Mouse (Mus musculus) cerebellum, adult 2 months (tissue): ENCODE results near the gene Lrrc20. TPM values are rescaled to one million over a fixed set of nuclear protein-coding genes. Genes with fewer than 3 reads are reported as not detected.

Experiments used
- DNase-seq, 2 experiments: peaks; one replicate each; pipeline ENCODE4 v3.0.0; 2021
- H3K27ac ChIP-seq: fragments of 200-500 bp; 2 replicates; pipeline ENCODE4 v1.5.1; 2012; ENCODE audit warnings: low read length, control low read depth, inconsistent platforms; ENCODE audit not compliant: insufficient read depth
- H3K27me3 ChIP-seq: fragments of 200-500 bp; 2 replicates; pipeline ENCODE4 v1.6.1; 2012; ENCODE audit warnings: inconsistent platforms, mild to moderate bottlenecking, low read length, moderate library complexity; ENCODE audit not compliant: control insufficient read depth, insufficient read depth
- H3K4me1 ChIP-seq: fragments of 200-500 bp; 2 replicates; pipeline ENCODE4 v1.6.1; 2011; ENCODE audit warnings: low read length; ENCODE audit not compliant: control insufficient read depth, insufficient read depth
- H3K4me3 ChIP-seq: fragments of 200-500 bp; replicated peaks from 2 replicates; pipeline ENCODE3; 2011; ENCODE audit warnings: mild to moderate bottlenecking, low read depth, low read length, control low read depth; ENCODE audit not compliant: insufficient read depth
- CTCF ChIP-seq: fragments of 200-500 bp; IDR thresholded peaks from 2 replicates; pipeline ENCODE4 v1.5.1; 2011; ENCODE audit warnings: low read depth, mild to moderate bottlenecking, control low read depth, low read length, moderate library complexity, borderline replicate concordance; ENCODE audit not compliant: insufficient read depth
- POLR2A ChIP-seq: fragments of 200-500 bp; IDR thresholded peaks from 2 replicates; pipeline ENCODE4 v1.6.1; 2011; ENCODE audit warnings: low read length, control low read depth, borderline replicate concordance; ENCODE audit not compliant: insufficient read depth
- WGBS: fragments of 180-500 bp; shearing (Covaris S2); methylation state at CpG from one replicate; pipeline ENCODE4 v1.1.7; 2018; 5-methylcytosine and 5-hydroxymethylcytosine counted together
- polyA plus RNA-seq: library from polyadenylated mRNA; depleted of rRNA; stranded (reverse); fragments of >200 nt; gene quantifications from 2 replicates; pipeline ENCODE4 v1.2.3, GENCODE M21; 2012

Gene Lrrc20
- polyA plus RNA-seq, 1 experiment: 20.9 TPM

DNA sequence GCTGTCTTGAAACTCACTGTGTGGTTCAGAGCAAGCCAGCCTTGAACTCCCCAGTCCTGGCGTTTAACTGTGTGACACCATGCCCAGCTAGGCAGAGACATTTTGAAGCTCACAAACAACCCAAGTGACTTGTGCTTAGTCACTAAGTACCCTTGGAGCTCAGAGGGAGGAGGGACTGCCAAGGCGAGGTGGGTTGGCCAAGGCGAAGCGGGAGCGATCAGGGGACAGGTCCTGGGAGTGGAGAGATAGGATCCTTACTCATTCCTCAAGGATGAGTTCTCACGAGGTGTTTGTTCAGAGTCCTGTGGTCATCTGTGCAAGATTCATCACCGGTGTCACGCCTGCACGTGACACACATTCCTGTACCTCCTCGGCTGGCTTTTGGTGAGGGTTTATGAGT lies 3.9 kb downstream of the Lrrc20 start:
- 92% methylated on average over 10 of the region's 10 CpGs for WGBS
- Histone ChIP-seq H3K4me3 (no peak overlapping the region), H3K27ac (no peak overlapping the region), H3K4me1 (no peaks in the 10 kb centered on the region; the same call in 1 of the 2 replicates), H3K27me3 (no peaks in the 10 kb centered on the region)
- TF ChIP-seq POLR2A (no peak), CTCF (no peak)
- no peak for DNase-seq

DNA sequence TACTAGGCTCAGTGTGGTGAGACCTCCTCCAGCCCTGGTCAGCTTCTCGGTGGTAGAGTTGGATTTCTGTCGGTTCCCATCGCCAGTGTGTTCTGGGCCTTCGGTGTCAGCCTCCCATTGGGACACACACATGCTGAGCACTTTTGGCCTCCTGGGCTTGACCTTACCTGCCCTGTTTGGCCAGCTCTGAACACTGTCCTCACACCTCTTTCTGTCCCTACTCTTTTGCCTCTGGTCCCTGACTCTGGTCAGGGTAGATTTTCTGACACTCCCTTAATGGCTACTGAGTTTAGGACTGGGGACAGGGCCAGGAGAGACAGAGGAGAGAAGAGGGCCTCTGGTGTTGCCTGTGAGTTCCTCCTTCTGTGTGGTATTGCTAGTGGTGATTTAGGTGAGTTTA lies 4.3 kb downstream of the Lrrc20 start:
- WGBS: 86% methylated on average over 4 of the region's 4 CpGs
- no peak for DNase-seq
- Histone ChIP-seq H3K27me3 (no peaks in the 10 kb centered on the region), H3K4me1 (no peaks in the 10 kb centered on the region; the same call in 1 of the 2 replicates), H3K4me3 (no peak overlapping the region), H3K27ac (no peak overlapping the region)
- TF ChIP-seq CTCF (no peak), POLR2A (no peak)

DNA sequence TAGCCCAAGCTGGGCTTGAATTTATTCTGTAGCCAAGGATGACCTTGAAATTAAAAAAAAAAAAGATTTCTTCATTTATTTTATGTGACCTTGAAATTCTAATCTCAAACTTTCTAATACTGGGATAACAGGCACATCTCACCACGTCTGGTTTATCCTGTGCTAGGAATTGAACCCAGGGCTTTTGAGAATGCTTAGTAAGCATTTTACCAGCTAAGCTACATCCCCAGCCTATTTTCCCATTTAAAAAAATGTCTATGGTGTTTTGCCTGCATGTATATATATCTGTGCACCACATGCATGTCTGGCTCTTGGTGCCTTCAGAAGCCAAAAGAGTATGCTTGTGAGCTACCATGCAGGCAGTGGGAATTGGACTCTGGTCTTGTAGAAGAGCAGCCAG lies 4.9 kb downstream of the Lrrc20 start:
- Histone ChIP-seq H3K4me1 (no peaks in the 10 kb centered on the region), H3K4me3 (no peak overlapping the region), H3K27ac (no peak overlapping the region), H3K27me3 (no peaks in the 10 kb centered on the region)
- TF ChIP-seq POLR2A: no peak
- TF ChIP-seq CTCF: no peak
- WGBS: 82% methylated on average over 1 of the region's 1 CpGs
- DNase-seq: no peak

DNA sequence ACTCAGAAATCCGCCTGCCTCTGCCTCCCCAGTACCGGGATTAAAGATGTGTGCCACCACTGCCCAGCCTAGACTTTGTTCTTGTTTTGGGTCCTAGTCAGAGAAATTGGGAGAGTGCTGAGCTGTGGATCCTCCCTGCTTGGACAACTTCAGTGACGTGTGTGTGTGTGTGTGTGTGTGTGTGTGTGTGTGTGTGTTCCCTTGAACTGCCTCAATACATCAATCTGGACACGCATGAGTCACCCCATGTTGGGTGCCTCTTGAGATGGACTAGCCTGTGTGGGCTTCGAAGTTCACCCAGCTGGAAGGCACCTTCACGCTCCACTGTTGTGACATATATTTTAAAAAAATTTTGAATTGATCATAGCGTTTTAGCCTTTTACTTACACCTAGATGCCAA lies 7.2 kb downstream of the Lrrc20 start:
- no peak for TF ChIP-seq POLR2A
- Histone ChIP-seq H3K27me3 (no peaks in the 10 kb centered on the region), H3K4me3 (no peak overlapping the region), H3K27ac (no peak overlapping the region), H3K4me1 (no peaks in the 10 kb centered on the region)
- 82% methylated on average over 7 of the region's 7 CpGs for WGBS
- no peak for DNase-seq

DNA sequence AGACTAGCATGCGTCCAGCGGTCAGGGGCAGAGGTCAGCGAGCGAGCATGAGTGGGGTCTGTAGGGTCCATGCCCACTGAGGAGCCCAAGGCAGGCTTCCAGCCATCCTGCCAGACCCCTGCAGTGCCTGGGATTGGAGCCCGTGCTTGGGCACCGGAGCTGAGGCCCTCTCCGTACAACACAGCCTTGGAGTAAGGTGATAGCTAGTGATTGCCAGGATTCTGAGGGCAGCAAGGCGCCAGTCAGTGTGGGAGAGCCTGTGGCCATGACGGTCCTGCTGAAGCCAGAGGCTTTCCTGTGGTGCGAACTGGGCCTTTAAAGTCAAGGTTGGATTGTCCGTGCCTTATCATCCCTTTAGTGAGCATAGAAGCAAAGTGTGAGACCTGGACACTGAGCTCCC lies 9.2 kb downstream of the Lrrc20 start:
- no peak for DNase-seq
- WGBS: 37% methylated on average over 11 of the region's 11 CpGs
- no peak for TF ChIP-seq CTCF

DNA sequence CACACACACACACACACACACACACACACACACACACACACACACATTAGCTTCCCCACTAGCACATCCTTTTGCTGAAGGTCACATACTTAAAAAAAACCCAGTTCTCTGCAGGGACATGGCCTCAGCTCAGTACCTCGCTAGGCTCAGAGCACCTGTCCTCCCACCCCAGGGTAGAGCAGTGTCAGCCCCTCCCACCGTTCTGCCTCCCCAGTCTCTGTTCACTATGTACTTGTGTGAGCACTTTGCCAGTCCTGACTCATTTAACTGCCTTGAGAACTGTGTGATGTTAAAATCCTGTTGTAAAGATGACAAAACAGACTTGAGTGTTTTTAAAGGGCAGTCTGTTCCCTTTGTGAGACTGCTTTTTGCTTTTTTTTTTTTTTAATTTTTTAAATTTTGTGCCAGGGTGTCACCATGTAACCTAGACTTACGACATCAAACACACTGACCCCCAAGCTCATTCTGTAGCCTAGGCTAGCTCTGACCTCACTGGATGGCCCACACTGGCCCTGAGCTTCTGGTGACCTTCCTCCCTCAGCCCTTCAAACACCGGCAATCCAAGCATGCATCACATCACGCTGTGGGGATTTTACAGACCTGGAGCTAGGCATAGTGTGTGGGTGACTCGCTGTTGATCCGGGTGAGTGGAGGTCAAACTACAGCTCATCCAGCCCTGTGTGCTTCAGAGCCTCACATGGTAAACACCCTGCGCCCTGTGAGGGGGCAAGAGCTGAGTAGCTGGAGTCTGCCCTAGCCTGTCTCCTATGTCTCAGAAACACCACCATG lies 11.1 kb downstream of the Lrrc20 start:
- DNase-seq: no peak
- no peaks in the 10 kb centered on the region for H3K4me1 ChIP-seq
- H3K27me3 ChIP-seq: no peaks in the 10 kb centered on the region
- WGBS: 88% methylated on average over 8 of the region's 8 CpGs
- H3K27ac ChIP-seq: no peak overlapping the region
- H3K4me3 ChIP-seq: no peak overlapping the region
- TF ChIP-seq POLR2A: no peak
- no peak for TF ChIP-seq CTCF

More for the DNA sequence above, 9.2 kb downstream of the Lrrc20 start:
- H3K4me1 ChIP-seq: no peaks in the 10 kb centered on the region
- H3K27me3 ChIP-seq: no peaks in the 10 kb centered on the region
- H3K27ac ChIP-seq: no peak overlapping the region
- H3K4me3 ChIP-seq: no peak overlapping the region

DNA sequence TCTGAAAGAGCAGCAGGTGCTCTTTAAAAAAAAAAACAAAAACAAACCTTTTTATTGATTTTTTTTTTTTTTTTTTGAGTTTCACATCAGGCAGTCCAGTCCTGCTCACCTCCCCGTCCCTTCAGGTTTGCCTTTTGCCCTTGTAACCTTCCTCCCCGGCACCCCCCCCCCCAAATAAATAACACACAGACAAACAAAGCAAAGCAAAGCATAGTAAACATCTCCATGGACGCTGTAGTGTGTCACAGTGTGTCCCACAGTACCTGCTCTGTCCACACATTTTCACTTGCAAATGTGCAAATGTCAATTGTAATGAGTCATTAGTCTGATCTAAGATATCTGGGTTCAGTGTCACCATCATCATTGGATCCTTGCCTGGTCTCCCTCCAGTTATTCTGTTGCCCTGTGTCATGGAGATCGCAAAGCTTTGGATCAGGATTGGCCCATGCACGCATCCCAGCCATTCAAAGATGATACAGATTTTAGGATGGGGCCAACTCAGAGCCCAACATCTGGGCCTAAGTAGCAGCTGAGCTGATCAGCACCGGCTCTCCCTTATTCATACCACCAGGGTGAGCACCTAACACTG lies 13.0 kb downstream of the Lrrc20 start:
- TF ChIP-seq CTCF (no peak), POLR2A (no peak)
- WGBS: 89% methylated on average over 6 of the region's 6 CpGs
- no peaks in the 10 kb centered on the region for H3K27me3 ChIP-seq
- no peak overlapping the region for H3K27ac ChIP-seq
- no peaks in the 10 kb centered on the region for H3K4me1 ChIP-seq
- no peak overlapping the region for H3K4me3 ChIP-seq
- DNase-seq: no peak

DNA sequence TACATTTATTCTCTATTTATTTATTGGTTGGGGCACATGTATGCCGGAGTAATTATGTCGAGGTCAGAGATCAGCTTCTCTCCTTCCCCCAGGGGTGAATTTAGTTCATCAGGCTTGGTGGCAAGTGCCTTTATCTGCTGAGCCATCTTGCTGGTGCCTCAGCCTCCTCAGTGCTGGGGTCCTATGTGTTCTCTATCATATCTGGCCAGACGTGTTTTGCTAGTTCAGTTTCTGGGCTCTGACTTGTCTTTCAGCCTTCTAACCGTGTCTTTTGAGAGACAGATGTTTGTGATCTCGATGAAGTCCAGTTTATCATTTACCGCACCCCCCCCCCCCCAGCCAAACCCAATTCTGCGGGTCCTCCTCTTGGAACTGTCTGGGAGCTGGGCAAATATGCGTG lies 16.0 kb downstream of the Lrrc20 start:
- Histone ChIP-seq H3K4me1 (no peaks in the 10 kb centered on the region), H3K4me3 (no peak overlapping the region), H3K27me3 (no peaks in the 10 kb centered on the region), H3K27ac (no peak overlapping the region)
- TF ChIP-seq POLR2A: no peak
- TF ChIP-seq CTCF: no peak
- no peak for DNase-seq
- 51% methylated on average over 8 of the region's 8 CpGs for WGBS
